Mouse (Mus musculus) urinary bladder, postnatal 4 days (tissue): ENCODE measurements around the gene Morn1.

Experiments used
- DNase-seq, 2 experiments: peaks; one replicate each; pipeline ENCODE4 v3.0.0; 2021 to 2022; ENCODE audit warnings: low spot score in 2 of 2

The Morn1 gene

DNA sequence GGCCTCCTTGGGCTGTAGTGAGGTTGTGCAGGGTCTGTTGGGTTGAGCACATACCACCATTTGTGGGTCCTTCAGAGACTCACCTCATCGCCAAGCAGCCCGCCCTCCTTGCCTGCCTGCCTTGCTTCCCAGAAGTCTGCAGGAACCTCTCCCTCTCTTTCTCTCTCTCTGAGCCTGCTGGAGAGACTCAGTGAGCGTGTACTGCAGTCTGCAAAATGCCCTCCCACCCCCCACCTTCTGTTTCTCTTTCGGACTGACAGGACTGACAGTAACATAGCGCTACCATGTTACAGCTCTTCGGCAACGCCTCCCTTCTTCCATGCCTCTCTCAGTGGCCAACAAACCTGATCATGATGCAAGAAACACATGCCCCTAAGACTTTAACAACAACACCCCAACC, 103.9 kb downstream of the Morn1 start:
- DNase-seq: no peak
